Mouse (Mus musculus) kidney, postnatal 25 days (tissue): ENCODE measurements at regions not wholly inside any gene's neighbourhood (a gene's known extent, or its start where the extent isn't known, plus 50 kb on each side); places are given as distances from the start of the nearest gene placed in this dataset.

Experiments used
- DNase-seq, 2 experiments: peaks; one replicate each; pipeline ENCODE4 v3.0.0; 2021; ENCODE audit warnings: mixed read lengths in 2 of 2

GRCm38 (mm10) chr15:103102068-103102840 lies 64.6 kb downstream of the Smug1 start:
- peak; percentile 60 to 72 for DNase-seq

DNA sequence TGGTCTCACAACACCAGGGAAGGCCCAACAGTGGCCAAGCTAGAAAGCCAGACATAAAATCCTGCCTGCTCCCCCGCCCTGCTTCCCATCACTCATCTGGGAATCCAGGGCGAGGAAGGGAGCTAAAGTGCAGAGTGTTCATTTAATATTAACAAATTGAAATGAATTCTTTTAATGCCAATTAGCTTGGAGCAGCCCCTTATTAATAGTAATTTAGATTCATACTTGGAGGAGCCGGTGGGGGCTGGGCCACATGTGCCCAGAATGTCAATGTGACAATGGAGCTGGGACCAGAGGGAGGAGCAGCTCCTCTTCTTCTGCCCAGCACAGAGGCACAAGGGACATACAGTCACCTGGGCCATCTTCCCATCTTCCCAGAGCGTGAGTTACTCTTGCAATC lies 66.8 kb downstream of the Smug1 start:
- DNase-seq, result no peak

DNA sequence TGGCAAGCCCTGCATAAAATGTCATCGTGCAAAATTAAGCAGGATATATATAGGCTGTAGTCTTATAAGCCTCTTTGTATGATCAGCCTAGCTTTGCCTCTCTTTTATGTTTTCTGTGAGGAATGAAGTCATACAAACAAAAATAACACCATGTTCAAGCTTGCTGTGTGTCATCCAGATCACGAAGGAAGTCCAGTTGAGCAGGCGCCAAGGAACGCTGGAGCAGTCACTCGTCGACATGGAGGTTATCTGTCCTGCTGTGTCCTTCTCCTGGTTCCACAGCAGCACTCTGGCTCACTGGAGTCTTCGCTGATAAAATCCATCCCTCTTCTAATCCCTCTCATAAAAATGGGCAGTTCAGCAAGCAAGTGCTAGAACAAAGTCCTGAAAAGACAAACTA lies 72.4 kb downstream of the Smug1 start:
- DNase-seq, result peak; percentile 65 to 72

DNA sequence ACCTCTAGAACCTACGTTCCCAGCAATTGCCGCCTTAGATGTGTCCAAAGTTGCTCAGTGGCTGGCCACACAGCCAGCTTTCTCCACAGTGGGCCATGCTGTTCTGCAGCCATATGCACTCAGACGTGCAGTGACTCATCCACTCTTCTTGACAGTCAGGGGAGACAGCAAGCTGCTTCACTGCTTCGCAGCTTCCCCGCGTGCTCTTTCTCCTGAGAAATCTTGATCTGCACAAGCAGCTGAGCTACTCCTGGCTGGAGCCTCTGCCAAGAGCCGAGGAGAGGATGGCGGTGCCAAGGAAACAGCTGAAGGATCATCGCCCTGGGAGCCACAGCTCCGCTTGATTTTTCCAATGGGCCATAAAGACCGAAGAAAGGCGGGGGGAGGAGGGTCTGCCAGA lies 73.2 kb downstream of the Smug1 start:
- peak in 1 of 2 experiments; percentile 60 for DNase-seq

DNA sequence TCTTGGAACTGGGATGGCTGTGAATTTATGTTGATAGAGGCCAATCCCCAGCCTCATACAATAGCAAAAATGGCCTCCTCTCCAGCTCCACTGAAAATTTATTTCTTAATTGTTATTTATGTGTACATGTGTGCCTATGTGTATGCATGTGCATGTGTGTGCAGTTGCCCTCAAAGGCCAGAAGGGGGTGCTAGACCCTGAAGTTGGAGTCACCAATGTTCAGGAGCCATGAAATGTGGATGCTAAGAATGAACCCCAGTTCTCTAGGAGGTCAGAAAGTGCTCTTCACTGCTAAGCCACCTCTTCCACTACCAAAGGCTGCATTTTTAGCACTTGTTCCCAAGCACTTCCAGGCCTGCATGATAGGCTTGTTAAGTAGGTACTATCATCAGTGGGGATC lies 73.8 kb downstream of the Hoxc4 start:
- DNase-seq, result no peak

DNA sequence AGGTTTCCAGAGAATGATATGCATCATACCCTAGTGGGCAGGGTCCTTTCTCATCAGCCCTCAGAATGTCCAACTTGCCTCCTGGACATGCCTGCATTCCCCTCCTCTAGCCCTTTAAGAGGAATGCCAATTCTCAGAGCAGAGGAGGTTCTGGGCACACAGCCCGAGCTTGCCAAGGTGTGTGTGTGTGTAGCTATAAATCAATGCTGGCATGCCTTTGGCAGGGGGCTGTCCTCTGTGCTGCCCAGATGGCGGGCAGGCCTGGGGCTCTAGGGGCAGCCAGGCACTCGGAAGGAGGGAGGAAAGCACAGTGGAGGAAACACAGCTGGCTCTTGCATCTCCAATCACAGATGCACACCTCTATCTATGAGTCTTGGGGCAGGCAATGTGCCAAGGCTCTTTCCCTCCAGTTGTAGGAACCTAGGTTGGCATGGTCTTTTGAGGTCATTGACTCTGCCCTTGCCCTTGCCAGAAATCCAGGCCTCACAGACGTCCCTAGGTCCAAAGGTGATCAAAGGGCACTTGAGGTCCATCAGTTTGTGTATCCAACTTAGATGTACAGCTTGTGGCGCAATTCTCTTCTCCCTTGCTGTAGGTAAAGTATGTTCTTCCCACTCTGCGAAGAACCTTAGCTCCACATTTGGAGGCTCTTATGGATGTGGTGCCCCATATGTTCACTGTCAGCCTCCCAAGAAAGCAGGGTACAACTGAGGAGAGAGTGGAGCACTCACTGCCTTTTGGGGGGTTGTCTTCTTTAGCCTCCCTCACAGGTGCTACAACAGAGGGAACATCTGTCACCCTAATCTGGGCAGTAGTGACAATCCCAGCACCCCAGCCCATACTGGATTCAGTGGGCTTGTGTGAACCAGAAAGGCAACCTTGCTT lies 71.8 kb downstream of the Hoxc4 start:
- DNase-seq, result peak; percentile 66 to 85

DNA sequence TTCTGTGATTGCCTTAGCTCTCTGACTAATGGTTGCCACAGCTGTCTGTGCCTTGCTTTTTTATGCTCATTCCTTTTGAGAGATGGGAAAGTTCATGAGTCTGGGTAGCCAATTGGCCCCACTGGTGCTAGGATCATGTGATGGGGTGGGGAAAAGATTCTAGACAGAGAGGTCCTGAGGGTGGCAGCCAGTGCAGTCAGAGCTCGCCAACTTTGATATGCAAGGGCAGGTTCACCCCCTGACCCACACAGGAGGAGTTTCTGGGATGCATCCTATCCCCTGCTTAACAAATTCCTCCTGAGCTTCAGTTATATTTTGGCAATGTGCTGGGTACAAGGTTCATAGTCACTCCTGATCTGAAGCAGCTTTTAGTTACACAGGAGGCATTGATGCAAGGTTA lies 71.1 kb downstream of the Hoxc4 start:
- DNase-seq, result peak in 1 of 2 experiments; percentile 51

DNA sequence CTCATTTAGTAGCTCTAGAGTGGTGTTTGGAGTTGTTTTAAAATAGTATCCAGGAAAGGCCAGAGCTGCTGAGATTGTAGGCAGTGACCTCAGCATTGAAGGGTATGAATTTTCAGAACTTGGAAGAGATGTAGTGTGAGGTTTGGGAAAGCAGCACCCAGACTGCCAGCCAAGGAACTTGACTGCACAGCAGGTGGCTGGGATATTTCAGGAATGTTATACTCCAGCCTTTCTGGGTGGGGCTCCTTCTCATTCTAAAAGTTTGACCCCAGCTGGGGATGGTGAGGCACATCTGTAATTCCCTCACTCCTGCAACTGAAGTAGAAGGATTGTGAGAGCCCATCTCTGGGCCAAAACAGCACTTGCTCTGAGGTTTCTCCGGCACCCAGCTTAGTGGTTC lies 70.7 kb downstream of the Hoxc4 start:
- DNase-seq, result no peak

DNA sequence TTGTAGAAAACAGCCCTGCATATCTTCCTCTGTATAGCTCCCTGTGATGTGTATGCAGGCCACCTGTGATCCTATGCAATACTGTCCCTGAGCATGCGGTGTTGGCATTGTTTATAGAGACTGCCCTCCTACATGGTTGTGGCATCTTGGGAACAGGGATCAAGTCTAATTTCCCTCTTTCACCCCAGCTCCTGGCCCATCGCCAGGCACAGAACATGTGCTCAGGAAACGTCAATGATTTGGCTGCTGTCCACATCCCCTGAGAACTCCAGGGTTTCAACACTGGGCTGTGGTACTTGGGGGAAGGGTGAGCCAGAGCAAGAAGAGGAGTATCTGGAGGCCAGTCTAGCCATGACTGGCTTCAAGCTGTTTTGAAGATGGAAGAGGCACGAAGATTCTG lies 68.5 kb downstream of the Hoxc4 start:
- peak; percentile 83 to 88 for DNase-seq

GRCm38 (mm10) chr15:103086672-103087069 lies 67.9 kb downstream of the Hoxc4 start:
- no peak for DNase-seq
